Mouse (Mus musculus): ENCODE measurements at regions not wholly inside any gene's neighbourhood (a gene's known extent, or its start where the extent isn't known, plus 50 kb on each side); places are given as distances from the start of the nearest gene placed in this dataset.

DNA sequence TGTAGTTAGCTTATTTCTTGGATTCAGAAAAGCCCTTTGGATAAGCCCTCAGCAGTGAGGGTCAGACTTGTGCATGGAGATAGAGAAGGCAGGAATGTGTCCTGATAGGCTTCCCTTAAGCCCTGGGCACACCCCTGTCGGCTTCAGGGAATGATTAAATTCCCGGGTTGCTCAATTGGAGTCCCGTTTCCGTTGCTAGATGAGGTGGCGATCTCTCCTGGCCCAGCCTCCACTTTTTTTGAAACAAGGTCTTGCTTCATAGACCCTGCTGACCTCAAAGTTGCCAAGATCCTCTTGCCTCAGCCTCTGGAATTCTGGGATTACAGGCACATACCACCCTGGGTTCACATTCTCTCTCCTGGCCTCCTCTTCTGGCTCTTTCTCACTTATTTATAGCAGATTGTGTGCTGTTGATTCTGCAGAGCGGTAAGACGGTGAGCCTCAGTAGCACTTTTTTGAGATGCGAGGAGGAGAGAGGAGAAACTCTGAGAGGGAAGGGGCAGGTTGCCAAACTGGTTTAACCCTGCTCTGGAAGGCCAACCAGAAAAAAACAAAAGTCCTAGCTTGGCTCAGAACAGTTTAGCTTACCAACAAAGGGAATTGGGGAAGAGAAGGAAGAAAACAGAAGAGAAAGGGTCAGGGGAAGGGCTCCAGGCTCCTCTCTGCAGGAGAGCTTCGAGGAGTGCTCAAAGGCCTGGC is 73.9 kb downstream of the Zfp281 start:
- Histone ChIP-seq H3K4me3 (ENCODE audit: insufficient read depth, poor library complexity, severe bottlenecking) (no peak overlapping the region), H3ac (ENCODE audit: control insufficient read depth, insufficient read length, low read depth) (no peak overlapping the region), H3K79me2 (ENCODE audit: control insufficient read depth, insufficient read depth) (no peaks in the 10 kb centered on the region), H3K36me3 (ENCODE audit: control insufficient read depth, insufficient read depth) (no peaks in the 10 kb centered on the region), H3K27me3 (ENCODE audit: control insufficient read depth, insufficient read depth, insufficient read length) (no peaks in the 10 kb centered on the region), H3K79me3 (ENCODE audit: low read depth) (no peaks in the 10 kb centered on the region)
- TF ChIP-seq MYOG (IDR thresholded peaks at IDR 0.05; ENCODE audit: control insufficient read depth, extremely low read depth, insufficient read length): no peak
- no peak for TF ChIP-seq FOSL1 (IDR thresholded peaks at IDR 0.05; ENCODE audit: insufficient read depth, low read length, poor library complexity, severe bottlenecking)
- TF ChIP-seq CEBPB (IDR thresholded peaks at IDR 0.05; ENCODE audit: low read depth): peak; percentile 64

DNA sequence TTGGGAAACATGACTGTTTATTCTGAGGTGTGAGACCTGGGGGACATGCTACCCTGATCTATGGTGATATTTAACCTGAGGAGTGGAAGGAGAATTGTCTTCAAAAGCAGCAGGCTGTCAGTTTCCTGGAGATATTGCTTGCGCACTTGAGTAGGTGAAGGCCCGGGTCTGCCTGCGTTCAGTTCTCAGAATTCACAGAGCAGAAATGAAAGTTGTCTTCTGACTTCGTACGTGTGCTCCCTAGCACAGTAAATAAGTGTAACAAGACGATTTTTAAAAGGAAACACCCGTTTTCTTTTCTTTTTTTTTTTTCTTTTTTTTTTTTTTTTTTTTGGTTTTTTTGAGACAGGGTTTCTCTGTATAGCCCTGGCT is 74.4 kb downstream of the Zfp281 start:
- Histone ChIP-seq H3K79me3 (ENCODE audit: low read depth) (no peaks in the 10 kb centered on the region), H3ac (ENCODE audit: control insufficient read depth, insufficient read length, low read depth) (no peak overlapping the region), H3K36me3 (ENCODE audit: control insufficient read depth, insufficient read depth) (no peaks in the 10 kb centered on the region), H3K79me2 (ENCODE audit: control insufficient read depth, insufficient read depth) (no peaks in the 10 kb centered on the region), H3K27me3 (ENCODE audit: control insufficient read depth, insufficient read depth, insufficient read length) (no peaks in the 10 kb centered on the region), H3K4me3 (ENCODE audit: insufficient read depth, poor library complexity, severe bottlenecking) (no peak overlapping the region)
- TF ChIP-seq CTCF (IDR thresholded peaks at IDR 0.05; ENCODE audit: control insufficient read depth, insufficient read depth, insufficient read length) (no peak), FOSL1 (IDR thresholded peaks at IDR 0.05; ENCODE audit: insufficient read depth, low read length, poor library complexity, severe bottlenecking) (no peak), USF1 (IDR thresholded peaks at IDR 0.05; ENCODE audit: low read depth) (no peak), MYOD1 (IDR thresholded peaks at IDR 0.05; ENCODE audit: control insufficient read depth, insufficient read length, low read depth) (no peak), MYOG (IDR thresholded peaks at IDR 0.05; ENCODE audit: control insufficient read depth, extremely low read depth, insufficient read length) (no peak), CEBPB (IDR thresholded peaks at IDR 0.05; ENCODE audit: low read depth) (no peak), MAX (IDR thresholded peaks at IDR 0.05) (no peak)

DNA sequence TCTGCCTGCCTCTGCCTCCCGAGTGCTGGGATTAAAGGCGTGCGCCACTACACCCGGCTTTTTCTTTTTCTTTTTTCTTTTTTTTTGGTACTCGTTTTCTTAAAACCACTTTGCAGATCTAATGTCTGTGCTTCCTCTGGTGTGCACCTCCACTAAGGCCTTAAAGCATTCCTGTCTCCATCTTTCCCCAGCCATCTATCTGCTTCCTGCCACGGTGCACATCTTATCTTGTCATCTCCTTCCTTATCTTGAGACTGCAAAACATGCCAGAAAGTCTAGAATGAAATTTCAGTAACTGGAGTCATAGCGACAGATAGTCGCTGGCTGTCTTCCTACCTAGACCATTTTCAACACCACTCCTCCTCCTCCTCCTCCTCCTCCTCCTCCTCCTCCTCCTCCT is 74.9 kb downstream of the Zfp281 start:
- Histone ChIP-seq H3K27me3 (ENCODE audit: control insufficient read depth, insufficient read depth, insufficient read length) (no peaks in the 10 kb centered on the region), H3ac (ENCODE audit: control insufficient read depth, insufficient read length, low read depth) (no peak overlapping the region), H3K79me2 (ENCODE audit: control insufficient read depth, insufficient read depth) (no peaks in the 10 kb centered on the region), H3K4me3 (ENCODE audit: insufficient read depth, poor library complexity, severe bottlenecking) (no peak overlapping the region), H3K79me3 (ENCODE audit: low read depth) (no peaks in the 10 kb centered on the region), H3K36me3 (ENCODE audit: control insufficient read depth, insufficient read depth) (no peaks in the 10 kb centered on the region)
- TF ChIP-seq MAX (IDR thresholded peaks at IDR 0.05) (no peak), CTCF (IDR thresholded peaks at IDR 0.05; ENCODE audit: control insufficient read depth, insufficient read depth, insufficient read length) (no peak), MYOG (IDR thresholded peaks at IDR 0.05; ENCODE audit: control insufficient read depth, extremely low read depth, insufficient read length) (no peak), CEBPB (IDR thresholded peaks at IDR 0.05; ENCODE audit: low read depth) (no peak), USF1 (IDR thresholded peaks at IDR 0.05; ENCODE audit: low read depth) (no peak), FOSL1 (IDR thresholded peaks at IDR 0.05; ENCODE audit: insufficient read depth, low read length, poor library complexity, severe bottlenecking) (no peak), MYOD1 (IDR thresholded peaks at IDR 0.05; ENCODE audit: control insufficient read depth, insufficient read length, low read depth) (no peak)

DNA sequence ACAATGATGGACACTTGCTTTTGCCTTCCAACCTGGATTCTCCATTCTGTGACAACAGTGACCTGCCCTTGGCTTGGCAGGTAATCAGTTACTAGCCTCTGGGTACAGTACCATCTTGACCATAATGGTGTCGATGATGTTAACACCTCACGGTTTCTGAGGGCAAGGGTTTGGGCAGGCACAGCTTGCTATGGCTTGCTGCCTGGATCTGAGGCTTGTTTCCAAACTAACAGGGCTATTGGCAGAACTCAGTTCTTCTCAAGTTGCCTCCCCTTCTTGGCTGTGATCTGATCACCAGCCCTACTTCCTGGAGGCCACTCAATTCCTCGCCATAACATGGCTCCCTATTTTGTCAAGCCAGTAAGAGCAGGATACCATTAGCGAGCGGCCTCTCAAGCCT is 79.4 kb downstream of the Zfp281 start:
- no peak for TF ChIP-seq USF1 (IDR thresholded peaks at IDR 0.05; ENCODE audit: low read depth)
- TF ChIP-seq CTCF (IDR thresholded peaks at IDR 0.05; ENCODE audit: control insufficient read depth, insufficient read depth, insufficient read length): no peak
- TF ChIP-seq MAX (IDR thresholded peaks at IDR 0.05): no peak
- no peak for TF ChIP-seq MYOG (IDR thresholded peaks at IDR 0.05; ENCODE audit: control insufficient read depth, extremely low read depth, insufficient read length)
- no peak for TF ChIP-seq CEBPB (IDR thresholded peaks at IDR 0.05; ENCODE audit: low read depth)
- TF ChIP-seq FOSL1 (IDR thresholded peaks at IDR 0.05; ENCODE audit: insufficient read depth, low read length, poor library complexity, severe bottlenecking): no peak
- TF ChIP-seq MYOD1 (IDR thresholded peaks at IDR 0.05; ENCODE audit: control insufficient read depth, insufficient read length, low read depth): no peak

DNA sequence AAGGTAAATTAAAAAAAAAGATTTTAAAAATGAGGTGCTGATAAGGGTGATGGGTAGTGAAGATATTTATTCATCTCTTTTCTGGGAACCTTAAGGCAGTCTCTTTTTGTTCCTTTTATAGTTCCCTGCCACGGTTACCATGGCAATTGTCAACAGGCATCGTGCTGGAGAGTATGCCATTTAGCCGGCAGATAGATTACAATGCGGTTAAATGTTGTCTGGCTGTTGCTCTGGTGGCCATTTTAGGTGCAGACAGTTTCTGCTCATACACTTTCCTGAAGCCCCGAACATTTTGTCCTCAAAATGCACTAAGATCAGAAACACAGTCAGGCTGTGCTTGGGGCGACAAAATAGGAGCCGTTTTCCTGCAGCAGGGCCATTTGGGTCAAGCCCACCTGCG is 81.8 kb downstream of the Zfp281 start:
- no peak overlapping the region for H3K4me3 ChIP-seq (ENCODE audit: insufficient read depth, poor library complexity, severe bottlenecking)

More for the DNA sequence above, 79.4 kb downstream of the Zfp281 start:
- Histone ChIP-seq H3K4me3 (ENCODE audit: insufficient read depth, poor library complexity, severe bottlenecking) (no peak overlapping the region), H3ac (ENCODE audit: control insufficient read depth, insufficient read length, low read depth) (no peak overlapping the region), H3K36me3 (ENCODE audit: control insufficient read depth, insufficient read depth) (no peaks in the 10 kb centered on the region), H3K79me3 (ENCODE audit: low read depth) (no peaks in the 10 kb centered on the region), H3K79me2 (ENCODE audit: control insufficient read depth, insufficient read depth) (no peaks in the 10 kb centered on the region), H3K27me3 (ENCODE audit: control insufficient read depth, insufficient read depth, insufficient read length) (no peaks in the 10 kb centered on the region)

DNA sequence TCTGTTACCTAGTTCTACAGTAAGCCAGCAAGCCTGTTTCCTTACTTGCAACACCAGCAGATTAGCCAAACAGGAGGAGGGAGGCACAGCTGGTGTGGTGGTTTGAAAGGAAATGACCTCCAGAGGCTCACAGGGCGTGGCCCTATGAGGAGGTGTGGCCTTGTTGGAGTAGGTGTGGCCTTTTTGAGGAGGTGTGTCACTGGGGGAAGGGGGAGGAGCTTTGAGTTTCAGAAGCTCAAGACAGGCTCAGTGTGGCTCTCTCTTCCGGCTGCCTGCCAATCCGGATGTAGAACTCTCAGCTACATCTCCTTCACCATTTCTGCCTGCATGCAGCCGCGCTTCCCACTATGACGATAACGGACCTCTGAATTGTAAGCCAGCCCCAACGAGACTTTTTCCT is 82.7 kb downstream of the Zfp281 start:
- Histone ChIP-seq H3K27me3 (ENCODE audit: control insufficient read depth, insufficient read depth, insufficient read length) (no peaks in the 10 kb centered on the region), H3K36me3 (ENCODE audit: control insufficient read depth, insufficient read depth) (no peaks in the 10 kb centered on the region), H3K79me2 (ENCODE audit: control insufficient read depth, insufficient read depth) (no peaks in the 10 kb centered on the region), H3K79me3 (ENCODE audit: low read depth) (no peaks in the 10 kb centered on the region), H3ac (ENCODE audit: control insufficient read depth, insufficient read length, low read depth) (no peak overlapping the region), H3K4me3 (ENCODE audit: insufficient read depth, poor library complexity, severe bottlenecking) (no peak overlapping the region)
- no peak for TF ChIP-seq FOSL1 (IDR thresholded peaks at IDR 0.05; ENCODE audit: insufficient read depth, low read length, poor library complexity, severe bottlenecking)
- no peak for TF ChIP-seq USF1 (IDR thresholded peaks at IDR 0.05; ENCODE audit: low read depth)
- no peak for TF ChIP-seq MYOD1 (IDR thresholded peaks at IDR 0.05; ENCODE audit: control insufficient read depth, insufficient read length, low read depth)
- no peak for TF ChIP-seq CTCF (IDR thresholded peaks at IDR 0.05; ENCODE audit: control insufficient read depth, insufficient read depth, insufficient read length)
- TF ChIP-seq MAX (IDR thresholded peaks at IDR 0.05): no peak
- TF ChIP-seq CEBPB (IDR thresholded peaks at IDR 0.05; ENCODE audit: low read depth): no peak
- TF ChIP-seq MYOG (IDR thresholded peaks at IDR 0.05; ENCODE audit: control insufficient read depth, extremely low read depth, insufficient read length): no peak

More for the DNA sequence above, 81.8 kb downstream of the Zfp281 start:
- no peaks in the 10 kb centered on the region for H3K27me3 ChIP-seq (ENCODE audit: control insufficient read depth, insufficient read depth, insufficient read length)
- TF ChIP-seq USF1 (IDR thresholded peaks at IDR 0.05; ENCODE audit: low read depth) (no peak), MYOD1 (IDR thresholded peaks at IDR 0.05; ENCODE audit: control insufficient read depth, insufficient read length, low read depth) (no peak), FOSL1 (IDR thresholded peaks at IDR 0.05; ENCODE audit: insufficient read depth, low read length, poor library complexity, severe bottlenecking) (no peak), CEBPB (IDR thresholded peaks at IDR 0.05; ENCODE audit: low read depth) (no peak)
- H3ac ChIP-seq (ENCODE audit: control insufficient read depth, insufficient read length, low read depth): no peak overlapping the region
- no peaks in the 10 kb centered on the region for H3K79me2 ChIP-seq (ENCODE audit: control insufficient read depth, insufficient read depth)
- H3K36me3 ChIP-seq (ENCODE audit: control insufficient read depth, insufficient read depth): no peaks in the 10 kb centered on the region
- no peaks in the 10 kb centered on the region for H3K79me3 ChIP-seq (ENCODE audit: low read depth)

All from C2C12 (cell line).